Mouse (Mus musculus): ENCODE results near the gene Aak1. TPM values are rescaled to one million over a fixed set of nuclear protein-coding genes. Genes with fewer than 3 reads are reported as not detected.

Aak1 gene
- polyA plus RNA-seq, 1 experiment from 2014 or later = 5.6 TPM

GRCm38 (mm10) chr6:86956206-86956605, 106.9 kb downstream of the Aak1 start:
- DNase-seq (ENCODE audit: low spot score) = no peak
- Histone ChIP-seq H3K9ac (ENCODE audit: low read length) (no peak overlapping the region), H3K27me3 (ENCODE audit: control insufficient read depth, insufficient read depth, low read length) (no peaks in the 10 kb centered on the region), H3K4me1 (replicated peaks; ENCODE audit: control insufficient read depth, insufficient read depth) (no peaks in the 10 kb centered on the region), H3K36me3 (ENCODE audit: control insufficient read depth, insufficient read depth, low read length) (peaks cover 18% of the 10 kb centered on the region), H3K4me2 (replicated peaks; ENCODE audit: low read depth) (no peak overlapping the region), H3K9me3 (ENCODE audit: control insufficient read depth, low read length) (no peaks in the 10 kb centered on the region), H3K4me3 (ENCODE audit: low read depth, low read length) (no peak overlapping the region), H3K27ac (replicated peaks) (no peak overlapping the region)
- no peak for ATAC-seq (ENCODE audit: low FRiP score, low TSS enrichment)
- no peak for TF ChIP-seq EP300 (optimal IDR thresholded peaks at IDR 0.05)
- no peak for TF ChIP-seq CTCF (IDR thresholded peaks at IDR 0.05; ENCODE audit: low read depth)

GRCm38 (mm10) chr6:86959006-86959405, 109.7 kb downstream of the Aak1 start:
- H3K4me2 ChIP-seq (replicated peaks; ENCODE audit: low read depth) = no peak overlapping the region
- 88% methylated on average over 1 of the region's 1 CpGs for WGBS
- ATAC-seq (ENCODE audit: low FRiP score, low TSS enrichment) (no peak), DNase-seq (ENCODE audit: low spot score) (no peak)
- H3K27me3 ChIP-seq (ENCODE audit: control insufficient read depth, insufficient read depth, low read length) = no peaks in the 10 kb centered on the region
- peaks cover 24% of the 10 kb centered on the region for H3K36me3 ChIP-seq (ENCODE audit: control insufficient read depth, insufficient read depth, low read length)
- no peak overlapping the region for H3K9ac ChIP-seq (ENCODE audit: low read length)
- no peak overlapping the region for H3K27ac ChIP-seq (replicated peaks)
- no peak overlapping the region for H3K4me3 ChIP-seq (ENCODE audit: low read depth, low read length)
- H3K4me1 ChIP-seq (replicated peaks; ENCODE audit: control insufficient read depth, insufficient read depth) = no peaks in the 10 kb centered on the region
- H3K9me3 ChIP-seq (ENCODE audit: control insufficient read depth, low read length) = no peaks in the 10 kb centered on the region
- TF ChIP-seq EP300 (optimal IDR thresholded peaks at IDR 0.05) = no peak
- no peak for TF ChIP-seq CTCF (IDR thresholded peaks at IDR 0.05; ENCODE audit: low read depth)

GRCm38 (mm10) chr6:86963987-86964685, 114.8 kb downstream of the Aak1 start:
- Histone ChIP-seq H3K36me3 (ENCODE audit: control insufficient read depth, insufficient read depth, low read length) (peaks cover 24% of the 10 kb centered on the region), H3K4me2 (replicated peaks; ENCODE audit: low read depth) (no peak overlapping the region), H3K27ac (replicated peaks) (no peak overlapping the region), H3K27me3 (ENCODE audit: control insufficient read depth, insufficient read depth, low read length) (no peaks in the 10 kb centered on the region), H3K4me3 (ENCODE audit: low read depth, low read length) (no peak overlapping the region), H3K4me1 (replicated peaks; ENCODE audit: control insufficient read depth, insufficient read depth) (no peaks in the 10 kb centered on the region), H3K9ac (ENCODE audit: low read length) (no peak overlapping the region), H3K9me3 (ENCODE audit: control insufficient read depth, low read length) (no peaks in the 10 kb centered on the region)
- ATAC-seq (ENCODE audit: low FRiP score, low TSS enrichment) (no peak), DNase-seq (ENCODE audit: low spot score) (no peak)
- TF ChIP-seq EP300 (optimal IDR thresholded peaks at IDR 0.05) (no peak), CTCF (IDR thresholded peaks at IDR 0.05; ENCODE audit: low read depth) (no peak)
- 81% methylated on average over 7 of the region's 7 CpGs for WGBS

GRCm38 (mm10) chr6:86967166-86967565, 117.8 kb downstream of the Aak1 start:
- Histone ChIP-seq H3K36me3 (ENCODE audit: control insufficient read depth, insufficient read depth, low read length) (peaks cover 18% of the 10 kb centered on the region), H3K9me3 (ENCODE audit: control insufficient read depth, low read length) (no peaks in the 10 kb centered on the region), H3K4me2 (replicated peaks; ENCODE audit: low read depth) (no peak overlapping the region), H3K27me3 (ENCODE audit: control insufficient read depth, insufficient read depth, low read length) (no peaks in the 10 kb centered on the region), H3K4me3 (ENCODE audit: low read depth, low read length) (no peak overlapping the region), H3K4me1 (replicated peaks; ENCODE audit: control insufficient read depth, insufficient read depth) (no peaks in the 10 kb centered on the region), H3K27ac (replicated peaks) (no peak overlapping the region), H3K9ac (ENCODE audit: low read length) (no peak overlapping the region)
- DNase-seq (ENCODE audit: low spot score) (no peak), ATAC-seq (ENCODE audit: low FRiP score, low TSS enrichment) (no peak)
- WGBS = 80% methylated on average over 2 of the region's 2 CpGs
- TF ChIP-seq EP300 (optimal IDR thresholded peaks at IDR 0.05) (no peak), CTCF (IDR thresholded peaks at IDR 0.05; ENCODE audit: low read depth) (no peak)

GRCm38 (mm10) chr6:86973956-86974355, 124.6 kb downstream of the Aak1 start:
- peaks cover 8% of the 10 kb centered on the region for H3K36me3 ChIP-seq (ENCODE audit: control insufficient read depth, insufficient read depth, low read length)
- 90% methylated on average over 4 of the region's 4 CpGs for WGBS
- no peak overlapping the region for H3K4me3 ChIP-seq (ENCODE audit: low read depth, low read length)
- ATAC-seq (ENCODE audit: low FRiP score, low TSS enrichment) (no peak), DNase-seq (ENCODE audit: low spot score) (no peak)
- no peaks in the 10 kb centered on the region for H3K4me1 ChIP-seq (replicated peaks; ENCODE audit: control insufficient read depth, insufficient read depth)
- H3K4me2 ChIP-seq (replicated peaks; ENCODE audit: low read depth) = no peak overlapping the region
- no peak overlapping the region for H3K9ac ChIP-seq (ENCODE audit: low read length)
- H3K27me3 ChIP-seq (ENCODE audit: control insufficient read depth, insufficient read depth, low read length) = no peaks in the 10 kb centered on the region
- no peaks in the 10 kb centered on the region for H3K9me3 ChIP-seq (ENCODE audit: control insufficient read depth, low read length)
- no peak overlapping the region for H3K27ac ChIP-seq (replicated peaks)
- TF ChIP-seq EP300 (optimal IDR thresholded peaks at IDR 0.05) (no peak), CTCF (IDR thresholded peaks at IDR 0.05; ENCODE audit: low read depth) (no peak)

- no peak overlapping the region for H3K9ac ChIP-seq (ENCODE audit: low read length)
- no peak overlapping the region for H3K4me2 ChIP-seq (replicated peaks; ENCODE audit: low read depth)
- ATAC-seq (ENCODE audit: low FRiP score, low TSS enrichment) (peak; percentile 80), DNase-seq (ENCODE audit: low spot score) (no peak)
- no peaks in the 10 kb centered on the region for H3K9me3 ChIP-seq (ENCODE audit: control insufficient read depth, low read length)
- H3K36me3 ChIP-seq (ENCODE audit: control insufficient read depth, insufficient read depth, low read length) = peaks cover 5% of the 10 kb centered on the region
- H3K4me1 ChIP-seq (replicated peaks; ENCODE audit: control insufficient read depth, insufficient read depth) = no peaks in the 10 kb centered on the region
- no peaks in the 10 kb centered on the region for H3K27me3 ChIP-seq (ENCODE audit: control insufficient read depth, insufficient read depth, low read length)
- H3K4me3 ChIP-seq (ENCODE audit: low read depth, low read length) = no peak overlapping the region
- H3K27ac ChIP-seq (replicated peaks) = no peak overlapping the region
- TF ChIP-seq EP300 (optimal IDR thresholded peaks at IDR 0.05) (no peak), CTCF (IDR thresholded peaks at IDR 0.05; ENCODE audit: low read depth) (no peak)
- 57% methylated on average over 8 of the region's 8 CpGs for WGBS
These were observed 129.0 kb downstream of the Aak1 start for GRCm38 (mm10) chr6:86978156-86978908.

Data from stomach, postnatal 0 days (tissue).